Mouse (Mus musculus) MN1 (cell line): ENCODE results near the gene Gmip.

Experiments used
- DNase-seq: peaks from one replicate; pipeline ENCODE4 v3.0.0-alpha.2; 2016; ENCODE audit warnings: low spot score

The Gmip gene

DNA sequence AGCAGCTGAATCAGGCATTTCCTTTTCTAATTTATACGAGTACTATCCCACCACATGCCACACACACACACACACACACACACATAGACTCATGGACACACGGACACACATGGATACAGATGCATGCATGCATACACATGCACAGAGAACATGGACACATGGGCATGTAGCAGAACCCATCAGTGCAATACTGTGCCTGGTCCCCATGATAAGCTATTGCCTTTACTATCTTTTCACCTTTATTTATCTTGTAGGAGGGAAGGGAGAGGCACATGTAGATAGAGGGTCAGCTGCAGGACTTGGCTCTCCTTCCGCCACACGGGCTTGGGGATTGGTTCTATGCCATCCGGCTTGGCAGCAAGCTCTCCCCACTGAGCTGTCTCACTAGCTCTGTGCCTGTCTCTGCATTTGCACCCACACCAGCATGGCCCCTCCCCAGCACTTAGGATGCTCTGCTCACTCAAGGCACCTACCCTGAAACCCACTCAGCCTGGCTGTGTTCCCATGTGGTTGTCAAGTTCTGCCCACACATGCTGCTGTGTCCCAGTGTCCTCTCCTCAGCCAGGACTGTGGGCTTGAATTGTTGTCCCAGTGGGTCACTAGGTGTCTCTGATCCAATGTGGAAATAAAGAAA, 55.0 kb downstream of the Gmip start:
- no peak for DNase-seq

- no peak for DNase-seq
Measured at GRCm38 (mm10) chr8:69864180-69864579, 55.7 kb downstream of the Gmip start.

DNA sequence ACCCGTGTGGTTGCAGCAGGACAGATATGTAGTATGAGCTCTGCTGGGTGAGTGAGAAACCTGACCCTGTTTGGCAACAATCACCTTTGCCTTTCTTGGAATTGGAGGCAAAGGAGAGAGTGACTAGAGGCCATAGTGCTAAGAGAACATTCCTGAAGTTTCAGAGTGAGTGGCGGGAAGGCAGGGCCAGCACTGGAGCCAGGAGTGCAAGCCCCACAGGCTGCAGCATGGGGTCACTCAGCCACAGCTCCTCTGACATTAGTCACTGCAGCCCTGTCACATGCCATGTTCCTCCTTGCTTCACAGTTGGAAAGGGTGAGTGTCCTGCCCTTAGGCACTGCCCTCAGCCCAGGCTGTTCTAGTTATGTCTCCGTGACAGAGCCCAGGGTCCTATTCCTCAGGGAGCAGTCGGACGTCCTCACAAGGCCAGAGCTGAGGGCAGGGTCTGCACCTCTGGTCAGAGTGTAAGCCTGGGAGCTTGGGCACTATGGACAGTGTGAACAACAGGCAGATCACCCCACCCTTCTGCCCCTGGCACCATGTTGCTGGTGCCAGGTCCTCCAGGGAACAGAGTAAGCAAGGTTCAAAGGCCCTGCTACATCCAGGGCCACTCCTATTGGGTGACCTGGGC, 59.3 kb downstream of the Gmip start:
- DNase-seq: no peak

- no peak for DNase-seq
Measured at GRCm38 (mm10) chr8:69870003-69870765, 61.7 kb downstream of the Gmip start.

GRCm38 (mm10) chr8:69870907-69871306, 62.4 kb downstream of the Gmip start:
- DNase-seq: no peak
